Mouse (Mus musculus) stomach, embryonic 16.5 days (tissue): ENCODE measurements around the gene Sult5a1. TPM values are rescaled to one million over a fixed set of nuclear protein-coding genes. Genes with fewer than 3 reads are reported as not detected.

Source experiments
- ATAC-seq: fragments of 200-750 bp; cut with Nextera tagmentation; 2 replicates; pipeline ENCODE4 v1.8.0; 2017; ENCODE audit warnings: moderate number of reproducible peaks, moderate TSS enrichment; ENCODE audit not compliant: insufficient read depth, low FRiP score
- H3K27ac ChIP-seq: fragments of 300-500 bp; sonication (generic); 2 replicates; pipeline ENCODE4 v1.5.1; 2014; ENCODE audit warnings: low read length
- H3K27me3 ChIP-seq: fragments of 300-500 bp; sonication (generic); 2 replicates; pipeline ENCODE4 v1.6.1; 2014; ENCODE audit warnings: low read length, control low read depth, mixed read lengths; ENCODE audit not compliant: control insufficient read depth, insufficient read depth
- H3K36me3 ChIP-seq: fragments of 300-500 bp; sonication (generic); 2 replicates; pipeline ENCODE4 v1.6.1; 2014; ENCODE audit warnings: low read length; ENCODE audit not compliant: control insufficient read depth, insufficient read depth
- H3K4me1 ChIP-seq: fragments of 300-500 bp; sonication (generic); 2 replicates; pipeline ENCODE4 v1.6.1; 2014; ENCODE audit warnings: low read length, control low read depth, mixed read lengths; ENCODE audit not compliant: control insufficient read depth, insufficient read depth
- H3K4me2 ChIP-seq: fragments of 300-500 bp; sonication (generic); 2 replicates; pipeline ENCODE4 v1.6.1; 2014; ENCODE audit warnings: low read depth, low read length, mixed read lengths
- H3K4me3 ChIP-seq: fragments of 300-500 bp; sonication (generic); replicated peaks from 2 replicates; pipeline ENCODE4 v1.5.1; 2014; ENCODE audit warnings: mild to moderate bottlenecking, low read length
- H3K9ac ChIP-seq: fragments of 300-500 bp; sonication (generic); 2 replicates; pipeline ENCODE4 v1.6.1; 2014; ENCODE audit warnings: low read length
- H3K9me3 ChIP-seq: fragments of 300-500 bp; sonication (generic); replicated peaks from 2 replicates; pipeline ENCODE4 v1.6.1; 2016; ENCODE audit warnings: low read length, control low read depth; ENCODE audit not compliant: control insufficient read depth
- WGBS: fragments of 180-500 bp; shearing (Covaris S2); extraction: QIAGEN DNeasy Blood & Tissue Kit; methylation state at CpG from one replicate; pipeline ENCODE4 v1.1.7; 2014; 5-methylcytosine and 5-hydroxymethylcytosine counted together
- polyA plus RNA-seq: library from polyadenylated mRNA; unstranded; fragments of >200 nt; fragmentation: Nextera tagmentation; extraction: Ambion mirVana; gene quantifications from 2 replicates; pipeline ENCODE4 v1.2.1, GENCODE M21; 2015

The Sult5a1 gene
- polyA plus RNA-seq, 1 experiment from 2014 or later = 18.4 TPM

- ATAC-seq = peak; percentile 15; the same call in 1 of the 2 replicates
- no peak overlapping the region; the same call in 1 of the 2 replicates for H3K4me2 ChIP-seq
- H3K9ac ChIP-seq = 0 out of 2 replicates have a peak overlapping the region, but pooled peaks have one; percentile 7
- peak overlapping the region; percentile 97 for H3K27ac ChIP-seq
- H3K4me3 ChIP-seq = no peak overlapping the region
- H3K27me3 ChIP-seq = no peaks in the 10 kb centered on the region
- H3K9me3 ChIP-seq = no peaks in the 10 kb centered on the region
- peaks cover 30% of the 10 kb centered on the region for H3K4me1 ChIP-seq
- 48% methylated on average over 14 of the region's 14 CpGs for WGBS
- no peaks in the 10 kb centered on the region for H3K36me3 ChIP-seq
Observed at GRCm38 (mm10) chr8:123141741-123142462, 16.2 kb downstream of the Sult5a1 start.

- H3K4me3 ChIP-seq = no peak overlapping the region
- H3K27me3 ChIP-seq = no peaks in the 10 kb centered on the region
- no peaks in the 10 kb centered on the region for H3K36me3 ChIP-seq
- H3K27ac ChIP-seq = no peak overlapping the region
- H3K4me2 ChIP-seq = no peak overlapping the region
- no peaks in the 10 kb centered on the region for H3K9me3 ChIP-seq
- peaks cover 43% of the 10 kb centered on the region for H3K4me1 ChIP-seq
- no peak overlapping the region for H3K9ac ChIP-seq
- ATAC-seq = no peak
- 56% methylated on average over 4 of the region's 4 CpGs for WGBS
Observed at GRCm38 (mm10) chr8:123138741-123139140, 19.4 kb downstream of the Sult5a1 start.

GRCm38 (mm10) chr8:123137645-123138077, 20.5 kb downstream of the Sult5a1 start:
- Histone ChIP-seq H3K36me3 (no peaks in the 10 kb centered on the region), H3K4me1 (peaks cover 42% of the 10 kb centered on the region), H3K4me3 (no peak overlapping the region), H3K4me2 (no peak overlapping the region), H3K9me3 (no peaks in the 10 kb centered on the region), H3K27me3 (no peaks in the 10 kb centered on the region), H3K9ac (peak overlapping the region; percentile 54), H3K27ac (peak overlapping the region; percentile 87)
- WGBS = 10% methylated on average over 2 of the region's 2 CpGs
- ATAC-seq = peak; percentile 91

- peaks cover 33% of the 10 kb centered on the region for H3K4me1 ChIP-seq
- H3K9me3 ChIP-seq = no peaks in the 10 kb centered on the region
- H3K27me3 ChIP-seq = no peaks in the 10 kb centered on the region
- H3K4me2 ChIP-seq = no peak overlapping the region
- H3K36me3 ChIP-seq = no peaks in the 10 kb centered on the region
- H3K9ac ChIP-seq = no peak overlapping the region
- H3K4me3 ChIP-seq = no peak overlapping the region
- no peak for ATAC-seq
- H3K27ac ChIP-seq = peak overlapping the region; percentile 87
- 69% methylated on average over 9 of the region's 9 CpGs for WGBS
Observed at GRCm38 (mm10) chr8:123136287-123136686, 21.8 kb downstream of the Sult5a1 start.

- H3K4me1 ChIP-seq = peaks cover 30% of the 10 kb centered on the region
- no peaks in the 10 kb centered on the region for H3K36me3 ChIP-seq
- H3K9me3 ChIP-seq = no peaks in the 10 kb centered on the region
- H3K9ac ChIP-seq = no peak overlapping the region
- H3K4me3 ChIP-seq = no peak overlapping the region
- H3K4me2 ChIP-seq = no peak overlapping the region
- H3K27me3 ChIP-seq = no peaks in the 10 kb centered on the region
- no peak for ATAC-seq
- H3K27ac ChIP-seq = no peak overlapping the region
- WGBS = 43% methylated on average over 9 of the region's 9 CpGs
Observed at GRCm38 (mm10) chr8:123135806-123136205, 22.3 kb downstream of the Sult5a1 start.

- no peaks in the 10 kb centered on the region for H3K9me3 ChIP-seq
- no peak overlapping the region for H3K27ac ChIP-seq
- no peak for ATAC-seq
- H3K27me3 ChIP-seq = no peaks in the 10 kb centered on the region
- 28% methylated on average over 7 of the region's 7 CpGs for WGBS
- H3K4me3 ChIP-seq = no peak overlapping the region
- H3K4me1 ChIP-seq = peaks cover 30% of the 10 kb centered on the region
- no peaks in the 10 kb centered on the region for H3K36me3 ChIP-seq
- no peak overlapping the region for H3K4me2 ChIP-seq
- H3K9ac ChIP-seq = no peak overlapping the region
Observed at GRCm38 (mm10) chr8:123135406-123135805, 22.7 kb downstream of the Sult5a1 start.

GRCm38 (mm10) chr8:123134149-123134713, 23.9 kb downstream of the Sult5a1 start:
- no peak overlapping the region for H3K4me2 ChIP-seq
- WGBS = 89% methylated on average over 11 of the region's 11 CpGs
- H3K9me3 ChIP-seq = no peaks in the 10 kb centered on the region
- peaks cover 30% of the 10 kb centered on the region for H3K4me1 ChIP-seq
- H3K9ac ChIP-seq = no peak overlapping the region
- H3K36me3 ChIP-seq = no peaks in the 10 kb centered on the region
- H3K4me3 ChIP-seq = no peak overlapping the region
- H3K27ac ChIP-seq = no peak overlapping the region
- no peak for ATAC-seq
- H3K27me3 ChIP-seq = no peaks in the 10 kb centered on the region

GRCm38 (mm10) chr8:123132953-123133352, 25.2 kb downstream of the Sult5a1 start:
- ATAC-seq = no peak
- no peak overlapping the region for H3K9ac ChIP-seq
- WGBS = 98% methylated on average over 2 of the region's 2 CpGs
- H3K27ac ChIP-seq = no peak overlapping the region
- no peaks in the 10 kb centered on the region for H3K27me3 ChIP-seq
- no peaks in the 10 kb centered on the region for H3K9me3 ChIP-seq
- H3K36me3 ChIP-seq = no peaks in the 10 kb centered on the region
- H3K4me3 ChIP-seq = no peak overlapping the region
- peaks cover 23% of the 10 kb centered on the region for H3K4me1 ChIP-seq
- H3K4me2 ChIP-seq = no peak overlapping the region

- Histone ChIP-seq H3K4me3 (no peak overlapping the region), H3K4me1 (peaks cover 8% of the 10 kb centered on the region; the same call in 1 of the 2 replicates), H3K27ac (no peak overlapping the region), H3K27me3 (0 out of 2 replicates have a peak, but pooled peaks cover 4% of the 10 kb centered on the region), H3K36me3 (no peaks in the 10 kb centered on the region), H3K4me2 (no peak overlapping the region), H3K9me3 (no peaks in the 10 kb centered on the region), H3K9ac (no peak overlapping the region)
- no peak for ATAC-seq
- WGBS = 52% methylated on average over 9 of the region's 9 CpGs
Observed at GRCm38 (mm10) chr8:123131041-123131440, 27.1 kb downstream of the Sult5a1 start.
